Mouse (Mus musculus): Measurements from ENCODE around the gene Cep164. TPM values are rescaled to one million over a fixed set of nuclear protein-coding genes. Genes with fewer than 3 reads are reported as not detected.

Gene Cep164
- polyA plus RNA-seq, 1 experiment from 2014 or later, result 25.7 TPM

GRCm38 (mm10) chr9:45807337-45807736 lies 21.2 kb downstream of the Cep164 start:
- no peaks in the 10 kb centered on the region for H3K27me3 ChIP-seq
- ATAC-seq, result no peak
- no peak for TF ChIP-seq CTCF (IDR thresholded peaks at IDR 0.05)
- DNase-seq (ENCODE audit: low read depth, low spot score), result no peak
- ChIA-PET POLR2A (no interaction called here), CTCF (no interaction called here)
- in situ Hi-C loops (cut with MboI; ENCODE audit: low pct_unique_long_range_greater_than_20kb), result no loop called here

GRCm38 (mm10) chr9:45806847-45807246 lies 21.6 kb downstream of the Cep164 start:
- TF ChIP-seq CTCF (IDR thresholded peaks at IDR 0.05), result no peak
- in situ Hi-C loops (cut with MboI; ENCODE audit: low pct_unique_long_range_greater_than_20kb), result no loop called here
- ChIA-PET CTCF (no interaction called here), POLR2A (no interaction called here)
- H3K27me3 ChIP-seq, result no peaks in the 10 kb centered on the region
- DNase-seq (ENCODE audit: low read depth, low spot score), result no peak
- no peak for ATAC-seq

GRCm38 (mm10) chr9:45803070-45803774 lies 25.3 kb downstream of the Cep164 start:
- ChIA-PET POLR2A (no interaction called here), CTCF (no interaction called here)
- TF ChIP-seq CTCF (IDR thresholded peaks at IDR 0.05), result no peak
- in situ Hi-C loops (cut with MboI; ENCODE audit: low pct_unique_long_range_greater_than_20kb), result no loop called here
- ATAC-seq, result no peak
- no peaks in the 10 kb centered on the region for H3K27me3 ChIP-seq
- no peak for DNase-seq (ENCODE audit: low read depth, low spot score)

GRCm38 (mm10) chr9:45799402-45799801 lies 29.1 kb downstream of the Cep164 start:
- DNase-seq (ENCODE audit: low read depth, low spot score), result no peak
- TF ChIP-seq CTCF (IDR thresholded peaks at IDR 0.05), result no peak
- in situ Hi-C loops (cut with MboI; ENCODE audit: low pct_unique_long_range_greater_than_20kb), result no loop called here

GRCm38 (mm10) chr9:45798467-45799164 lies 29.9 kb downstream of the Cep164 start:
- H3K27me3 ChIP-seq, result no peaks in the 10 kb centered on the region
- DNase-seq (ENCODE audit: low read depth, low spot score) (no peak), ATAC-seq (no peak)
- POLR2A ChIA-PET, result interaction anchor here (0.6 kb wide), 1 partner anchor 34 kb away, joined by 3 read pairs; no protein-coding TSS in a partner anchor
- no peak for TF ChIP-seq CTCF (IDR thresholded peaks at IDR 0.05)
- CTCF ChIA-PET, result interaction anchor here (2.0 to 2.2 kb wide), 2 partner anchors 10 to 13 kb away, joined by 5 to 6 read pairs; no protein-coding TSS in a partner anchor
- in situ Hi-C loops (cut with MboI; ENCODE audit: low pct_unique_long_range_greater_than_20kb), result no loop called here

More at GRCm38 (mm10) chr9:45799402-45799801, 29.1 kb downstream of the Cep164 start:
- H3K27me3 ChIP-seq, result no peaks in the 10 kb centered on the region
- no peak for ATAC-seq
- ChIA-PET CTCF (interaction anchor here (2.0 to 2.2 kb wide), 2 partner anchors 10 to 14 kb away, joined by 5 to 6 read pairs; no protein-coding TSS in a partner anchor), POLR2A (no interaction called here)

- no peak for DNase-seq (ENCODE audit: low read depth, low spot score)
- CTCF ChIA-PET, result interaction anchor here (0.8 to 2.2 kb wide), 2 partner anchors 12 to 19 kb away, joined by 3 to 5 read pairs; no protein-coding TSS in a partner anchor
- no peak for TF ChIP-seq CTCF (IDR thresholded peaks at IDR 0.05)
- ATAC-seq, result no peak
- no peaks in the 10 kb centered on the region for H3K27me3 ChIP-seq
- in situ Hi-C loops (cut with MboI; ENCODE audit: low pct_unique_long_range_greater_than_20kb), result no loop called here
- POLR2A ChIA-PET, result no interaction called here
Observed at GRCm38 (mm10) chr9:45797271-45797670, 31.2 kb downstream of the Cep164 start.

GRCm38 (mm10) chr9:45795722-45796121 lies 32.8 kb downstream of the Cep164 start:
- ATAC-seq, result no peak
- TF ChIP-seq CTCF (IDR thresholded peaks at IDR 0.05), result no peak
- POLR2A ChIA-PET, result no interaction called here
- in situ Hi-C loops (cut with MboI; ENCODE audit: low pct_unique_long_range_greater_than_20kb), result no loop called here
- no peak for DNase-seq (ENCODE audit: low read depth, low spot score)
- no peaks in the 10 kb centered on the region for H3K27me3 ChIP-seq
- CTCF ChIA-PET, result interaction anchor here (0.6 kb wide), 1 partner anchor 67 kb away, joined by 3 read pairs; no protein-coding TSS in a partner anchor

GRCm38 (mm10) chr9:45793697-45794096 lies 34.8 kb downstream of the Cep164 start:
- ChIA-PET CTCF (no interaction called here), POLR2A (no interaction called here)
- DNase-seq (ENCODE audit: low read depth, low spot score) (no peak), ATAC-seq (no peak)
- no peaks in the 10 kb centered on the region for H3K27me3 ChIP-seq
- in situ Hi-C loops (cut with MboI; ENCODE audit: low pct_unique_long_range_greater_than_20kb), result no loop called here
- TF ChIP-seq CTCF (IDR thresholded peaks at IDR 0.05), result no peak

GRCm38 (mm10) chr9:45792235-45792634 lies 36.3 kb downstream of the Cep164 start:
- no peak for ATAC-seq
- ChIA-PET POLR2A (no interaction called here), CTCF (no interaction called here)

GRCm38 (mm10) chr9:45791456-45792142 lies 36.9 kb downstream of the Cep164 start:
- ChIA-PET CTCF (no interaction called here), POLR2A (no interaction called here)
- ATAC-seq (no peak), DNase-seq (ENCODE audit: low read depth, low spot score) (no peak)
- TF ChIP-seq CTCF (IDR thresholded peaks at IDR 0.05), result no peak
- no peaks in the 10 kb centered on the region for H3K27me3 ChIP-seq
- in situ Hi-C loops (cut with MboI; ENCODE audit: low pct_unique_long_range_greater_than_20kb), result no loop called here

More at GRCm38 (mm10) chr9:45792235-45792634, 36.3 kb downstream of the Cep164 start:
- DNase-seq (ENCODE audit: low read depth, low spot score), result no peak
- TF ChIP-seq CTCF (IDR thresholded peaks at IDR 0.05), result no peak
- in situ Hi-C loops (cut with MboI; ENCODE audit: low pct_unique_long_range_greater_than_20kb), result no loop called here
- H3K27me3 ChIP-seq, result no peaks in the 10 kb centered on the region

GRCm38 (mm10) chr9:45788405-45788804 lies 40.1 kb downstream of the Cep164 start:
- no peaks in the 10 kb centered on the region for H3K27me3 ChIP-seq
- ChIA-PET CTCF (no interaction called here), POLR2A (no interaction called here)
- in situ Hi-C loops (cut with MboI; ENCODE audit: low pct_unique_long_range_greater_than_20kb), result no loop called here
- TF ChIP-seq CTCF (IDR thresholded peaks at IDR 0.05), result no peak
- DNase-seq (ENCODE audit: low read depth, low spot score) (no peak), ATAC-seq (no peak)
